Mouse (Mus musculus) testis, postnatal 14 days (tissue): Measurements from ENCODE around the gene Chsy1.

Source experiments
- DNase-seq: peaks from one replicate; pipeline ENCODE4 v3.0.0; 2021; ENCODE audit warnings: low spot score

Gene Chsy1

DNA sequence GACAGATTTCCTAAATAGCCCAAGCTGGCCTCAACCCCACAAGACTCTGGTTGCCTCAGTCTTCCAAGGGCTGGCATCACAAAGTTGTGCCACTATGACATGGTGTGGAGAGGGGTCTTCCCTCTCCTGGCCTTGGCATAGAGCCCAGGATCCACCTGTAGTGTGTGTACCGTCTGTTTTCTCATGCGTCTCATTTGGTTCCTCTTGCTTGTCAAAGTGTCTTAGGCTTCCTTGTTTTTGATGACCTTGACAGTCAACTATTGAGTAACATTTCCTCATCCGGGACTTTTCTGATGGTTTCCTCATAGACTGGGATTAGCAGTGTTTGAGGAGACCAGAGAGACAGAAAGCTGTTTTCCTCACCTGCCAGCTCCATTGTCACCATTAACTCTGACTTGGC lies 30.8 kb downstream of the Chsy1 start:
- no peak for DNase-seq

GRCm38 (mm10) chr7:66140923-66141570 lies 31.7 kb downstream of the Chsy1 start:
- no peak for DNase-seq

GRCm38 (mm10) chr7:66142514-66142913 lies 33.2 kb downstream of the Chsy1 start:
- DNase-seq: no peak

DNA sequence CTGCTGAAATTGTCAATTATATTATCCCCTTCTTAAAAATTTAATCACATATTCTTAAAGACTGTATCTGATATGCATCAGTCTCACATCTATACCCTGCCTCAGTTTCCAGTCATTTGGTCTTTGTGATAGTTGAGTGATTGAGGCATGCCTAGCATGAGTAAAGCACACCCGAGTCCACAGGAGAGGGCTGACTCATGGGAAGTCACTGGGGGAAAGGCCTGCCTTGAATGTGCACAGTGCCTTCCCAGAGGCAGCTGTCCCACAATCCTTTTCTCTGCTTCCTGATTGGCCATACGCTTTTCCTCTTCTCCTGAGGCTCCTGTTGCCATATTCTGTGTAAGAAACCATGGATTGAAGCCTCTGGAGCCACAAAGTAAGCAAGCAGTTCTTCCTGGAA lies 35.2 kb downstream of the Chsy1 start:
- DNase-seq: no peak

DNA sequence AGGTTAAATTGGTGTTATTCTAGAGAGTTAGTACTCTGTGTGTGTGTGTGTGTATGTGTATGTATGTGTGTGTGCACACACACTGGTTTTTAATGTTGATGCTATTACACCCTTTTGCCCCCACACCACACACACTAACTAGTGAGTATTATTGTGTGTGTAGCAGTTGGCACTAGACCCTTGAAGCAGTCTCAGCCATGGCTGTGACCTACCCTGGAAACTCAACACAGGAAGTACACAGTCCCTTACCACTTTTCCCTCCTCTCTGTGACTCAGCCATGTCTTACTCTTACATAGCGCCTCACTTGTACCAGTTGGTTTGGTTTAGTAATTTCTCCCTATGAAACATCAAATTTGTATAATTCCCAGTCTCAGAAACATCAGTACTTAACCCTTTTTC lies 37.8 kb downstream of the Chsy1 start:
- no peak for DNase-seq

GRCm38 (mm10) chr7:66147816-66148215 lies 38.5 kb downstream of the Chsy1 start:
- DNase-seq: no peak

DNA sequence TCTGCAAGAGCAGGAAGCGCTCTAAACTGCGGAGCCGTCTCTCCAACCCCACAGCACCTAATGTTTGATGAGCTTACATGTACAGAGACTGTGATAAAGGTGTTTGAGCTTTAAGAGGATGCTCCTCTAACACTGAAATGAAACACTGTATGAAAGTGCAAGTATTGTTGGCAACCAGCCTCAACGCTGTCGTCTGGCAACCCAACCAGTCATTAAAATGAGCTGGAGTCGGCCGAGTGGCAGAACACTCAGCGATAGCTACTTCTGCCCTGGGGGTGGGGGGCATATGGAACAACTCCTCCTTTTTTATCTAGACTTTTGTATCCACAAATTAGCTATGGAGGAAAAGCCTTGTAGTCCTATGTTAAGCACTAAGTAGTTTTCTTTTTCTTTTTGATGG lies 40.2 kb downstream of the Chsy1 start:
- no peak for DNase-seq

DNA sequence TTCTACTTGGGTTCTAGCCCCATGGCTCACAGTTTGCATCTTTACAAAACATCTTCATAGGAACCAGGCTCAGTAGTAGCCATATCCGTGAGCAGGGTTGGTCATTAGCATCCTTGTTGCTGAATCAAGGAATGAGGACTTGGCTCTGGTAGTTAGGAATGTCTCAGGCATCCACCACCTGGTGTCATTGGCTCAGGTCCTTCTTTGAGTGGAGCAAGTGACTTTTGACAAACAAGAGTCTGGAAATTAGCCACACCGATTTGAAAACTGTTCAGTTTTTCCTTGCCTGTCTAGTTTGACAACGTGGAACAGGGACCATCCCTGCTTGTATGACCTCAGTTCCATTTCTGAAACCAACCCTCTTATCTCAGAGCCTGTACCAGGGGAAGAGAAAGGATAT lies 41.1 kb downstream of the Chsy1 start:
- no peak for DNase-seq

GRCm38 (mm10) chr7:66157413-66157812 lies 48.1 kb downstream of the Chsy1 start:
- DNase-seq: peak; percentile 24

DNA sequence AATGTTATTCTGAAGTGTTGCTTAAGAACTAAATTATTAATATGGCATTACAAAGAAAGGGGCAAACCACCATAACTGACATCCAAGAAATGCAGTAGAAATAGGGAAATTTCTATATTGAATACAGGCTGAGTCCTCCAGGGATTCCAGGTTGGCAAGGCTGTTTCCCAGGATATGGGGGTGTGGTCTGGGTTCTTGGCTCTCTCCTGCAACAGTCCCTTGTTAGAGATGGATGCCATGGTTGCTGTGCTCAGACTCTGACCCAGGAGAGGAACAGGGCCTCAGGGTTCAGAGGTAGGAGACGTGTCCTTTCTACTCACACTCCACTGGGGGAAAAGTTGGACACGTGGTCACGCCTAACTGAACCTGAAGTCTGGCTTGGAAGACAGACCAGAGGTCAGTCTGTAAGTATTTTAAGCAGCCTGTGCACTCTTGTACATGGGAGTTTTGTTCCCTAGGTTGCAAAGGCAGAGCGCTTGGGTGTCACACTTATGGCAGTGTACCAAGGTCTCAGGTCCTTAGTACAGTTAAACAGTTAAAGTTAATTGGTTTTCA lies 48.6 kb downstream of the Chsy1 start:
- DNase-seq: no peak

DNA sequence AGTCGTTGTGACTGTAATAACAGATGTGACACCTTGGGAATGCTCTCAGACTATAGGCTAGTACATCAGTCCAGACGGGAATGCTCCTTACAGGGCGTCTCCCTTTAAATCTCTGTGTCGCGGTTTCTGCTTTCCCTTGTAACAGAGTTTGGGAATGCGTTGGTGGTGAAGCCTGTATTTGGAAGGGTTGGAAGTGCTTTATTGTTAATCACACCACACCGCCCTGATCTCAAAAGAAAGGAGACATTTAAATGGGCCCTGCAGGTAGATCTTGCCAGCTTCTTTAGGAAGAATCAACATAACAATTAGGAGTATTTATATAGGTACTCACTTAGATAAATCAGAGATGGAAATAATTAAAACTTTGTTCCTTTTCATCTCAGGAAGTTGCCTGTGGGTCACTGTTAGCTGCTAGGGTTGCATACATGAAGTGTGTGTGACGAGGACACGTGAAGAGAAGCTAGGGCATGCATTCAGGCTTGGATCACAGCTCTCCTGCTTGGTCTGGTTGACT lies 49.4 kb downstream of the Chsy1 start:
- DNase-seq: no peak

GRCm38 (mm10) chr7:66159961-66160360 lies 50.6 kb downstream of the Chsy1 start:
- DNase-seq: no peak

GRCm38 (mm10) chr7:66161836-66162235 lies 52.5 kb downstream of the Chsy1 start:
- DNase-seq: no peak

GRCm38 (mm10) chr7:66162489-66162888 lies 53.2 kb downstream of the Chsy1 start:
- no peak for DNase-seq

GRCm38 (mm10) chr7:66162981-66163380 lies 53.7 kb downstream of the Chsy1 start:
- DNase-seq: no peak

DNA sequence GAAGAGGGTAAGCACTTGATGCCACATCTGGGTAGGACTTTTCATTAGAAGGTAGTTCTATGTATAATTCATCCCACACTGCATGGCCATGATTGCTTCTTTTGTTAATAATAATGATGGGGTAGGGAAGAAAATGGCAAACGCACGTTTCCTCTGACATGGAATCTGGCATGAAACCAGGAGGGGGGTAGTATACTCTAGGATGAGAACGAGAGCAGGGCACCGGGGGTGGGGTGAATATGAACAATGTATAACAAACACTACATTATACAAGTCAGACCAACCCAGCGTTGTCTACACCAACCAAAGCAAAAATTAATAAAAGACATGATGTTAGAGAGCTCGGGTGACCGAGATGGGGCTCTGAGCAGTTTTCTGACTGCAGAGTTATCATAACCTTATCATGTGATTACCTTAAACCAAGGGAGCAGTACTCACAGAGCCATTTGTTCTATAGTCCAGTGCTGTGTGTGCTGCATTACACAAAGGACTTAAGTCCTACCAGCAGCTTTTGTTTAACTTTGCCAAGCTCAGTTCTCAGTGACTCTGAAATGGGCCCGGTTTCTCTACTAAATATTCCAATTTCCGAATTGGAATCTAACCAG lies 55.2 kb downstream of the Chsy1 start:
- DNase-seq: no peak

DNA sequence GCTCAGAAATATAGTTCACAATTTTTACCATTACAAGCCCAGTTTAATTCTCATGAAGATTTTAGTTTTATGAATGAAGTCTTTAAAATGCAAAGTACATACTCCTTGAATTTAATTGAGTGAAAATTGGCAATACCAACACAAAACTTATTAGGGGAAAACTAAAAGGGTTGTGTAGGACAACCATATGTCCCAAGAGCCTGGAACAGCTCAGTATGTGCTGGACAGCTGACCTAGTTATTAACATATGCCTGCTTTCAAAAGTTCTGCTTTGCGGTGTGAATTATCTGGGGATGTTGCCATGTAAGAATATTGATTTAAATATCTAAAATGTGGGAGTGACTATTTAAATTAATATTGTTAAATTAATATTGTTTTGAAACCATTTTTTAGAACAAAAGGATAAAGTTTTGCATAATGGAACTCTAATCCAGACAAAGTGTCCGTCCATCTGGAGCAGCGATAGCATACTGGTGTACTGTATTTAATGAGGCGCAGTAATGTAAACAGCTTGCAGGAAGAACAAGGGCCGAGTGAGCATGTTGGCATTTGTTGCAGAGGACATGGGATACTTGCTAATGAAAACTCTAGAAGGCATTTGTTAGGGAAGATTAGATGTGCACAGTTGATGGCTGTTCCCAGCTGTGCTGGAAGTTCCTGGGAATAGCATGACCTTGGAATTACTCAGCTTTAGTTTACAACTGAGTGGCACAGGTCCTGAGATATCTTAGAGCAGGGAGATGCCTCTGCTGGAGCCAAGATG lies 55.9 kb downstream of the Chsy1 start:
- no peak for DNase-seq

DNA sequence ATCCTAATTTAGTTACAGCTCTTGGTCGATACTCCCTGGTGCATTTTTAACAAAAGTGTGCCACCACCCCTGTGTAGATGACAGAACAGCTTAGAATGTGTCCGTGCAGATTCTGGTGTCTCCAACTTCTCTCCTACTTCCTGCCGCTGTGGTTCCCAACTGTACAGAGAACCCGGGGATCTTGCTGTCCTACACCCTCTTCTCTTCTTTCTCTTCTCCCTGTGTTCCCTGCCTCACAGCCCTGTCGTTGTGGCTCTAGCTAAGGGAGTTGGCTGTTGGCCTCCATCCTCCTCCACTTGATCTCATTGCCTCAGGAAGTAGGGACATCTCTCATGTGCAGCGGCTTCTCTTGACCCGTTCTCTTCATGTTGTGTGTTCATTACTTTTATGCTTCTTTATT lies 59.6 kb downstream of the Chsy1 start:
- DNase-seq: no peak

DNA sequence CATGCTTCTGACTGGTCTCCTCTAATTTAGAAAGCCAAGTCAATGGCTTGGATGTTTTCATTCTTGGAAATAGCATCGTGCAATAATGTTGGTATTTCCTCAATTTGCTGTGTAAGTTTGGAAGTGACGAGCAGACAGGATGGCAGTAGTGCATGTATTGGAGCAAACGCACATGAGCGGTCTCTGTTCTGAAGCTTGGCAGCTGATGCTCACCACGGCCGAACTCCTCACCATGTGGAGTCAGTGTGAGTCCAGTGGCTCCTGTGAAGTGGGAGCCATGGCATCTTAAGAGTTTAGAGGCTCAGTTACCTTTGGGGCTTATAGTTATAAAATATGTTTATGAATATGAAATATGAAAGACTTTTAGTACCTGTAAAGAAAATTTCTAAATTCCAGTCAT lies 60.2 kb downstream of the Chsy1 start:
- DNase-seq: no peak

DNA sequence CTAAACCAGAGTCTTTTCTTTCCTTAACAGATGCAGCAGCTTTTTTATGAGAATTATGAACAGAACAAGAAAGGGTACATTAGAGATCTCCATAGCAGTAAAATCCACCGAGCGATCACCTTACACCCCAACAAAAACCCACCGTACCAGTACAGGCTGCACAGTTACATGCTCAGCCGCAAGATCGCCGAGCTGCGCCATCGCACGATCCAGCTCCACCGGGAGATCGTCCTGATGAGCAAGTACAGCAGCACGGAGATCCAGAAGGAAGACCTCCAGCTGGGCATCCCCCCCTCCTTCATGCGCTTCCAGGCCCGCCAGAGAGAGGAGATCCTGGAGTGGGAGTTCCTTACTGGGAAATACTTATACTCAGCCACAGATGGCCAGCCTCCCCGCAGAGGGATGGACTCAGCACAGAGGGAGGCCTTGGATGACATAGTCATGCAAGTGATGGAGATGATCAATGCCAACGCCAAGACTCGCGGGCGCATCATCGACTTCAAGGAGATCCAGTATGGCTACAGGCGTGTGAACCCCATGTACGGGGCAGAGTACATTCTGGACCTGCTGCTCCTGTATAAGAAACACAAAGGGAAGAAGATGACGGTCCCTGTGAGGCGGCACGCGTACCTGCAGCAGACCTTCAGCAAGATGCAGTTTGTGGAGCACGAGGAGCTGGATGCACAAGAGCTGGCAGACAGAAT lies 61.6 kb downstream of the Chsy1 start:
- no peak for DNase-seq

DNA sequence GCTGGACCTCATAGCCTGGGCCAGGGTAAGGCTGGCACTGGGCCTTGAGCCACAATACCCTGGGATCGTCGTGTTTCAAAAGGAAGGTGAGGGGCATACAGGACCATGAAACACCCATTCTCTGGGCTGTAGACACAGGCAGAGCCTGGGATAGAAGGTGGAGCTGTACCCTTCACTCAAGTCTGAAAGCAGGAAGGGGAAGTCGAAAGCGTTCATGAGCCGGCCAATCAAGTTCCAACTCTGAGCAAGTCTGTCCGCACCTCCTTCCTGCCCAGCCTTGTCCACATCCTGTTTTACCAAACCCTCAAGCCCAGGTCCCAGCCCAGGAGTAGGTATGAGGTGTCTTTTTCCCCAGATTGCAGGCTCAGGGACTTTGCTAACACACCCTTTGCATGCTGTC lies 66.4 kb downstream of the Chsy1 start:
- DNase-seq: no peak

GRCm38 (mm10) chr7:66176256-66176655 lies 66.9 kb downstream of the Chsy1 start:
- DNase-seq: no peak
